Comparison of ENCODE assay signal across 8 mouse cellular contexts in genomic region chr11:119268557-119269195, GRCm38 (mm10). TPM values are rescaled to one million over a fixed set of nuclear protein-coding genes. Genes with fewer than 3 reads are reported as not detected.
DNase-seq lines count a peak whose midpoint lies in the region; ATAC-seq and TF ChIP-seq lines count a peak whose summit lies in the region.

No protein-coding gene starts in this region.

- no peaks in the 10 kb centered on the region for H3K9me3 ChIP-seq in heart, embryonic 12.5 days (replicated peaks)
- H3K9me3 ChIP-seq in hindbrain, embryonic 13.5 days: no peaks in the 10 kb centered on the region
- H3K9me3 ChIP-seq in limb, embryonic 14.5 days (ENCODE audit: control insufficient read depth, low read length): no peaks in the 10 kb centered on the region

- peaks cover 22% of the 10 kb centered on the region for H3K4me1 ChIP-seq in heart, embryonic 12.5 days (replicated peaks)
- H3K4me1 ChIP-seq in cortical plate, adult 2 months (ENCODE audit: control insufficient read depth, insufficient read depth, low read length): 0 out of 2 replicates have a peak, but pooled peaks cover 3% of the 10 kb centered on the region
- H3K4me1 ChIP-seq in hindbrain, embryonic 13.5 days (replicated peaks): peaks cover 42% of the 10 kb centered on the region
- H3K4me1 ChIP-seq in limb, embryonic 14.5 days (ENCODE audit: control insufficient read depth, insufficient read depth, low read length): peaks cover 7% of the 10 kb centered on the region

- no peak for DNase-seq in heart, adult 8-10 months (ENCODE audit: low spot score)
- DNase-seq in limb, embryonic 14.5 days (ENCODE audit: low spot score): no peak
- peak; percentile 78 for DNase-seq in right cerebral cortex, adult 18-20 months
- DNase-seq in gastrocnemius, postnatal 36 days: no peak

- no peaks in the 10 kb centered on the region for H3K27me3 ChIP-seq in heart, embryonic 12.5 days (replicated peaks)
- H3K27me3 ChIP-seq in hindbrain, embryonic 13.5 days: no peaks in the 10 kb centered on the region
- H3K27me3 ChIP-seq in limb, embryonic 14.5 days (ENCODE audit: control insufficient read depth, insufficient read depth, low read length): no peaks in the 10 kb centered on the region

- peak; percentile 52; the same call in 1 of the 2 replicates for TF ChIP-seq POLR2A in cortical plate, adult 2 months (IDR thresholded peaks at IDR 0.05; ENCODE audit: extremely low read depth, insufficient read depth, low read length)
- no peak for TF ChIP-seq POLR2A in limb, embryonic 14.5 days (IDR thresholded peaks at IDR 0.05; ENCODE audit: borderline replicate concordance, extremely low read depth, insufficient read depth, insufficient read length)

- H3K36me3 ChIP-seq in heart, embryonic 12.5 days: peaks cover 33% of the 10 kb centered on the region
- H3K36me3 ChIP-seq in hindbrain, embryonic 13.5 days: peaks cover 44% of the 10 kb centered on the region
- H3K36me3 ChIP-seq in limb, embryonic 14.5 days (ENCODE audit: control insufficient read depth, insufficient read depth, low read length): peaks cover 16% of the 10 kb centered on the region

- WGBS in heart, embryonic 12.5 days: 79% methylated on average over 16 of the region's 16 CpGs
- WGBS in hindbrain, embryonic 13.5 days: 75% methylated on average over 16 of the region's 16 CpGs
- 76% methylated on average over 16 of the region's 16 CpGs for WGBS in limb, embryonic 14.5 days

- ATAC-seq in heart, embryonic 12.5 days (ENCODE audit: insufficient number of reproducible peaks, low FRiP score): no peak
- ATAC-seq in hindbrain, embryonic 13.5 days (ENCODE audit: low FRiP score): no peak
- ATAC-seq in limb, embryonic 14.5 days (ENCODE audit: low FRiP score, low read depth): no peak
- no peak for ATAC-seq in granulocyte monocyte progenitor cell, adult 5-6 weeks (replicated peaks; ENCODE audit: poor library complexity, severe bottlenecking)

- TF ChIP-seq CTCF in cortical plate, adult 2 months (IDR thresholded peaks at IDR 0.05; ENCODE audit: extremely low read depth, insufficient read depth, low read length): no peak

- no peak overlapping the region for H3K27ac ChIP-seq in heart, embryonic 12.5 days (ENCODE audit: poor library complexity, severe bottlenecking)
- H3K27ac ChIP-seq in cortical plate, adult 2 months (ENCODE audit: insufficient read depth, low read length): peak overlapping the region; percentile 74
- H3K27ac ChIP-seq in hindbrain, embryonic 13.5 days: no peak overlapping the region
- H3K27ac ChIP-seq in limb, embryonic 14.5 days (replicated peaks; ENCODE audit: low read depth, low read length): no peak overlapping the region

- H3K9ac ChIP-seq in heart, embryonic 12.5 days: peak overlapping the region; percentile 91
- peak overlapping the region; percentile 78 for H3K9ac ChIP-seq in hindbrain, embryonic 13.5 days
- H3K9ac ChIP-seq in limb, embryonic 14.5 days (ENCODE audit: low read depth, low read length, severe bottlenecking): peak overlapping the region; percentile 65

- intact Hi-C loops in gastrocnemius, postnatal 36 days (cut with DNase I): no loop called here

- peak overlapping the region; percentile 98 for H3K4me2 ChIP-seq in heart, embryonic 12.5 days
- H3K4me2 ChIP-seq in hindbrain, embryonic 13.5 days: peak overlapping the region; percentile 83
- H3K4me2 ChIP-seq in limb, embryonic 14.5 days (replicated peaks; ENCODE audit: low read depth, low read length, severe bottlenecking): peak overlapping the region; percentile 85

- H3K4me3 ChIP-seq in heart, embryonic 12.5 days: peak overlapping the region; percentile 86
- peak overlapping the region; percentile 72 for H3K4me3 ChIP-seq in cortical plate, adult 2 months (ENCODE audit: insufficient read depth, low read length)
- H3K4me3 ChIP-seq in hindbrain, embryonic 13.5 days: peak overlapping the region; percentile 55
- peak overlapping the region; percentile 66 for H3K4me3 ChIP-seq in limb, embryonic 14.5 days (replicated peaks; ENCODE audit: low read length)

RNA-seq across cellular contexts. Expression of gene Gaa, which starts 1.0 kb away (rescaled TPM):
- polyA plus RNA-seq in heart, embryonic 12.5 days (2016; fragmentation: Nextera tagmentation; extraction: Ambion mirVana): 116 and 117 TPM in 2 replicates
- 100 to 1,000 TPM; 108 to 126 (median 114) TPM for total RNA-seq in heart, adult 8-10 months (2022)
- 193 and 198 TPM in 2 replicates for polyA plus RNA-seq in cortical plate, adult 2 months (2012; rRNA removed)
- 59.6 and 62.3 TPM in 2 replicates for polyA plus RNA-seq in hindbrain, embryonic 13.5 days (2015; fragmentation: Nextera tagmentation; extraction: Ambion mirVana)
- polyA plus RNA-seq in limb, embryonic 14.5 days (2012; rRNA removed): 136 and 196 TPM in 2 replicates
- polyA plus RNA-seq in limb, embryonic 14.5 days (2014; fragmentation: Nextera tagmentation; extraction: Ambion mirVana): 74.5 and 76.0 TPM in 2 replicates
- 100 to 1,000 TPM; 122 to 134 TPM for total RNA-seq in gastrocnemius, postnatal 36 days (2021)
- 35.8 and 47.2 TPM in 2 replicates for total RNA-seq in granulocyte monocyte progenitor cell, adult 5-6 weeks (2014; fragmentation: Nextera tagmentation)
- 27.4 and 31.6 TPM in 2 replicates for total RNA-seq in granulocyte monocyte progenitor cell, adult 5-6 weeks (2017)

RNA-seq across cellular contexts. Expression of gene Eif4a3, which starts 31.2 kb away (rescaled TPM):
- 270 and 276 TPM in 2 replicates for polyA plus RNA-seq in heart, embryonic 12.5 days (2016; fragmentation: Nextera tagmentation; extraction: Ambion mirVana)
- total RNA-seq in heart, adult 8-10 months (2022): 10 to 100 TPM; 57.7 to 77.2 (median 66.8) TPM
- polyA plus RNA-seq in cortical plate, adult 2 months (2012; rRNA removed): 99.2 and 101 TPM in 2 replicates
- 266 and 296 TPM in 2 replicates for polyA plus RNA-seq in hindbrain, embryonic 13.5 days (2015; fragmentation: Nextera tagmentation; extraction: Ambion mirVana)
- 206 and 228 TPM in 2 replicates for polyA plus RNA-seq in limb, embryonic 14.5 days (2012; rRNA removed)
- polyA plus RNA-seq in limb, embryonic 14.5 days (2014; fragmentation: Nextera tagmentation; extraction: Ambion mirVana): 339 and 342 TPM in 2 replicates
- 10 to 100 TPM; 30.0 to 35.2 TPM for total RNA-seq in gastrocnemius, postnatal 36 days (2021)
- total RNA-seq in granulocyte monocyte progenitor cell, adult 5-6 weeks (2014; fragmentation: Nextera tagmentation): 280 and 311 TPM in 2 replicates
- 188 and 228 TPM in 2 replicates for total RNA-seq in granulocyte monocyte progenitor cell, adult 5-6 weeks (2017)

RNA-seq across cellular contexts. Expression of gene Card14, which starts 38.9 kb away (rescaled TPM):
- polyA plus RNA-seq in heart, embryonic 12.5 days (2016; fragmentation: Nextera tagmentation; extraction: Ambion mirVana): 0.49 and 0.51 TPM in 2 replicates
- total RNA-seq in heart, adult 8-10 months (2022): under 1 TPM in 2 of 4 experiments, not detected in 2; 0.13 to 0.14 TPM
- 0.23 and 0.33 TPM in 2 replicates for polyA plus RNA-seq in cortical plate, adult 2 months (2012; rRNA removed)
- 0.06 and 0.09 TPM in 2 replicates for polyA plus RNA-seq in hindbrain, embryonic 13.5 days (2015; fragmentation: Nextera tagmentation; extraction: Ambion mirVana)
- polyA plus RNA-seq in limb, embryonic 14.5 days (2012; rRNA removed): 1.7 and 2.0 TPM in 2 replicates
- polyA plus RNA-seq in limb, embryonic 14.5 days (2014; fragmentation: Nextera tagmentation; extraction: Ambion mirVana): 1.7 and 1.9 TPM in 2 replicates
- under 1 TPM; 0.31 to 0.62 TPM for total RNA-seq in gastrocnemius, postnatal 36 days (2021)
- total RNA-seq in granulocyte monocyte progenitor cell, adult 5-6 weeks (2014; fragmentation: Nextera tagmentation): not detected in 2 replicates
- total RNA-seq in granulocyte monocyte progenitor cell, adult 5-6 weeks (2017): not detected in 2 replicates

RNA-seq across cellular contexts. Expression of gene Ccdc40, which starts 40.3 kb away (rescaled TPM):
- 3.1 and 3.7 TPM in 2 replicates for polyA plus RNA-seq in heart, embryonic 12.5 days (2016; fragmentation: Nextera tagmentation; extraction: Ambion mirVana)
- under 1 TPM in 1 of 4 experiments, not detected in 3; 0.20 TPM for total RNA-seq in heart, adult 8-10 months (2022)
- polyA plus RNA-seq in cortical plate, adult 2 months (2012; rRNA removed): 1.4 TPM in 2 replicates
- polyA plus RNA-seq in hindbrain, embryonic 13.5 days (2015; fragmentation: Nextera tagmentation; extraction: Ambion mirVana): 14.6 and 18.0 TPM in 2 replicates
- polyA plus RNA-seq in limb, embryonic 14.5 days (2012; rRNA removed): 2.5 and 3.1 TPM in 2 replicates
- polyA plus RNA-seq in limb, embryonic 14.5 days (2014; fragmentation: Nextera tagmentation; extraction: Ambion mirVana): 2.1 and 2.7 TPM in 2 replicates
- not detected for total RNA-seq in gastrocnemius, postnatal 36 days (2021)
- 7.3 and 12.0 TPM in 2 replicates for total RNA-seq in granulocyte monocyte progenitor cell, adult 5-6 weeks (2014; fragmentation: Nextera tagmentation)
- total RNA-seq in granulocyte monocyte progenitor cell, adult 5-6 weeks (2017): 9.0 and 11.8 TPM in 2 replicates

RNA-seq across cellular contexts. Expression of gene Tbc1d16, which starts 40.4 kb away (rescaled TPM):
- 7.4 and 7.5 TPM in 2 replicates for polyA plus RNA-seq in heart, embryonic 12.5 days (2016; fragmentation: Nextera tagmentation; extraction: Ambion mirVana)
- 10 to 100 TPM; 60.3 to 72.2 (median 64.4) TPM for total RNA-seq in heart, adult 8-10 months (2022)
- polyA plus RNA-seq in cortical plate, adult 2 months (2012; rRNA removed): 15.5 and 17.6 TPM in 2 replicates
- polyA plus RNA-seq in hindbrain, embryonic 13.5 days (2015; fragmentation: Nextera tagmentation; extraction: Ambion mirVana): 57.4 and 61.1 TPM in 2 replicates
- 29.2 and 34.4 TPM in 2 replicates for polyA plus RNA-seq in limb, embryonic 14.5 days (2012; rRNA removed)
- polyA plus RNA-seq in limb, embryonic 14.5 days (2014; fragmentation: Nextera tagmentation; extraction: Ambion mirVana): 16.3 and 16.7 TPM in 2 replicates
- total RNA-seq in gastrocnemius, postnatal 36 days (2021): 10 to 100 TPM; 19.2 to 23.2 TPM
- total RNA-seq in granulocyte monocyte progenitor cell, adult 5-6 weeks (2014; fragmentation: Nextera tagmentation): 3.3 and 8.6 TPM in 2 replicates
- 2.1 and 3.0 TPM in 2 replicates for total RNA-seq in granulocyte monocyte progenitor cell, adult 5-6 weeks (2017)
